ENCODE assay signal across 8 mouse cellular contexts in the genomic region with DNA sequence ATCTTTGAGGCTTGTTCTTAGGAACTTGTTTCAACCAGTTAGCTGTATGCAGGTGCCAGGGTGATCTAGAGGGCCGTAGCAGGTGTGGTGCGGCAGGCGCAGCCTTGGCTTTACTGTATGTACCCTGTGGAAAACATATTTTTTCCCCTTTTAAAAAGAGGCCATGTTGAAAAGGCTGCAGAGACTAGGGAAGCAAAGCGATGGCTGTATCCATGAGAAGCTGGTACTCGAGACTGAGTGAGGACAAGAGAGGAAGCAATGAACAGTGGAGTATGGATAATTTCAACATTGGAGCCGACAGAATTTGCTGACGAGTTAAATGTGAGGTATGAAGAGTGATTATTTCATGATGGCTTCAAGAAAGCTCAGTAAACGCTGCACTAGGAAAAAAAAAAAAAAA. TPM values are rescaled to one million over a fixed set of nuclear protein-coding genes. Genes with fewer than 3 reads are reported as not detected.
DNase-seq lines count a peak whose midpoint lies in the region; ATAC-seq and TF ChIP-seq lines count a peak whose summit lies in the region.

No protein-coding gene starts in this region.

- no peak for DNase-seq in left cerebral cortex, adult 2 months (ENCODE audit: extremely low spot score in 1 of 2, low spot score in 2 of 2)
- DNase-seq in left cerebral cortex, adult 9 months (ENCODE audit: low spot score in 2 of 2): no peak
- no peak for DNase-seq in adrenal gland, postnatal 4 days (ENCODE audit: low spot score in 2 of 2)
- DNase-seq in layer of hippocampus, adult 11-12 months (ENCODE audit: low spot score): no peak
- no peak for DNase-seq in lung, postnatal 4 days

- H3K9me3 ChIP-seq in forebrain, embryonic 12.5 days: no peaks in the 10 kb centered on the region
- no peaks in the 10 kb centered on the region for H3K9me3 ChIP-seq in intestine, embryonic 16.5 days (ENCODE audit: control insufficient read depth, low read length)
- H3K9me3 ChIP-seq in neural tube, embryonic 12.5 days: no peaks in the 10 kb centered on the region

- peak overlapping the region; percentile 48 for H3K4me3 ChIP-seq in left cerebral cortex, adult 2 months
- H3K4me3 ChIP-seq in forebrain, embryonic 12.5 days (replicated peaks): no peak overlapping the region
- H3K4me3 ChIP-seq in intestine, embryonic 16.5 days (ENCODE audit: low read length): peak overlapping the region; percentile 57
- no peak overlapping the region for H3K4me3 ChIP-seq in neural tube, embryonic 12.5 days

- H3K9ac ChIP-seq in forebrain, embryonic 12.5 days: no peak overlapping the region
- peak overlapping the region; percentile 71; the same call in 1 of the 2 replicates for H3K9ac ChIP-seq in intestine, embryonic 16.5 days (ENCODE audit: low read depth, low read length)
- H3K9ac ChIP-seq in neural tube, embryonic 12.5 days: no peak overlapping the region

- no peaks in the 10 kb centered on the region for H3K36me3 ChIP-seq in forebrain, embryonic 12.5 days (replicated peaks)
- no peaks in the 10 kb centered on the region for H3K36me3 ChIP-seq in intestine, embryonic 16.5 days (ENCODE audit: control insufficient read depth, insufficient read depth, low read length)
- H3K36me3 ChIP-seq in neural tube, embryonic 12.5 days: no peaks in the 10 kb centered on the region

- peaks cover 14% of the 10 kb centered on the region for H3K4me1 ChIP-seq in forebrain, embryonic 12.5 days
- peaks cover 14% of the 10 kb centered on the region for H3K4me1 ChIP-seq in intestine, embryonic 16.5 days (ENCODE audit: control insufficient read depth, insufficient read depth, low read length)
- H3K4me1 ChIP-seq in neural tube, embryonic 12.5 days: 0 out of 2 replicates have a peak, but pooled peaks cover 7% of the 10 kb centered on the region

- H3K27me3 ChIP-seq in forebrain, embryonic 12.5 days: no peaks in the 10 kb centered on the region
- no peaks in the 10 kb centered on the region for H3K27me3 ChIP-seq in intestine, embryonic 16.5 days (replicated peaks; ENCODE audit: control insufficient read depth, insufficient read depth, low read length)
- no peaks in the 10 kb centered on the region for H3K27me3 ChIP-seq in neural tube, embryonic 12.5 days (replicated peaks)

- 72% methylated on average over 8 of the region's 8 CpGs for WGBS in forebrain, embryonic 12.5 days
- 54% methylated on average over 8 of the region's 8 CpGs for WGBS in intestine, embryonic 16.5 days
- 75% methylated on average over 8 of the region's 8 CpGs for WGBS in neural tube, embryonic 12.5 days

- H3K4me2 ChIP-seq in forebrain, embryonic 12.5 days: peak overlapping the region; percentile 64
- H3K4me2 ChIP-seq in intestine, embryonic 16.5 days (ENCODE audit: low read depth, low read length): peak overlapping the region; percentile 78
- peak overlapping the region; percentile 74 for H3K4me2 ChIP-seq in neural tube, embryonic 12.5 days (replicated peaks)

- no peak for TF ChIP-seq CTCF in left cerebral cortex, adult 2 months (IDR thresholded peaks at IDR 0.05)

- peak overlapping the region; percentile 91 for H3K27ac ChIP-seq in left cerebral cortex, adult 2 months
- no peak overlapping the region for H3K27ac ChIP-seq in forebrain, embryonic 12.5 days
- no peak overlapping the region for H3K27ac ChIP-seq in intestine, embryonic 16.5 days (ENCODE audit: low read length)
- H3K27ac ChIP-seq in neural tube, embryonic 12.5 days: no peak overlapping the region

- ATAC-seq in forebrain, embryonic 12.5 days (ENCODE audit: low FRiP score): peak; percentile 39
- peak; percentile 26 for ATAC-seq in intestine, embryonic 16.5 days
- 0 out of 2 replicates have a peak, but pooled peaks have one; percentile 5 for ATAC-seq in neural tube, embryonic 12.5 days (ENCODE audit: low FRiP score, low read depth)

- intact Hi-C loops in left cerebral cortex, adult 2 months (cut with DNase I): loop anchor here (5.0 kb wide), 1 partner anchor 176 kb away; the partner anchor contains the start of gene Acyp2

RNA-seq across cellular contexts. Expression of gene 4930505A04Rik, which starts 0.4 kb away (rescaled TPM):
- total RNA-seq in left cerebral cortex, adult 2 months (2021): under 1 TPM; 0.38 to 0.65 TPM
- not detected in 2 replicates for polyA plus RNA-seq in forebrain, embryonic 12.5 days (2016; fragmentation: Nextera tagmentation; extraction: Ambion mirVana)
- polyA plus RNA-seq in intestine, embryonic 16.5 days (2015; fragmentation: Nextera tagmentation; extraction: Ambion mirVana): not detected in 2 replicates
- polyA plus RNA-seq in neural tube, embryonic 12.5 days (2016; fragmentation: Nextera tagmentation; extraction: Ambion mirVana): 0.22 and 0.23 TPM in 2 replicates
- under 1 TPM in 1 of 2 experiments, not detected in 1; 0.34 TPM for total RNA-seq in adrenal gland, postnatal 4 days (2021)

Comparison
In these comparisons a context has a peak if more than half of its experiments do, and no peak if none do; other contexts are left out.
1. H3K4me3 ChIP-seq: peak in left cerebral cortex, adult 2 months (single experiment) and intestine, embryonic 16.5 days (single experiment); none in forebrain, embryonic 12.5 days (single experiment) and neural tube, embryonic 12.5 days (single experiment).
2. Peak in every context shown above with its lines, with median percentiles within 50 percentile points of each other: ATAC-seq and H3K4me2 ChIP-seq.